Mouse (Mus musculus) liver, embryonic 16.5 days (tissue): Measurements from ENCODE around the gene Rdm1. TPM values are rescaled to one million over a fixed set of nuclear protein-coding genes. Genes with fewer than 3 reads are reported as not detected.

Experiments used
- ATAC-seq: fragments of 200-750 bp; cut with Nextera tagmentation; 2 replicates; pipeline ENCODE4 v1.8.0; 2017; ENCODE audit warnings: low read depth, mild to moderate bottlenecking, moderate number of reproducible peaks, moderate library complexity
- H3K27ac ChIP-seq: fragments of 300-500 bp; sonication (generic); 2 replicates; pipeline ENCODE4 v1.5.1; 2014; ENCODE audit warnings: mild to moderate bottlenecking, low read length
- H3K27me3 ChIP-seq: fragments of 300-500 bp; sonication (generic); 2 replicates; pipeline ENCODE4 v1.6.1; 2014; ENCODE audit warnings: low read depth, low read length, mixed read lengths; ENCODE audit not compliant: control insufficient read depth, insufficient read depth
- H3K36me3 ChIP-seq: fragments of 300-500 bp; sonication (generic); 2 replicates; pipeline ENCODE4 v1.6.1; 2014; ENCODE audit warnings: mild to moderate bottlenecking; ENCODE audit not compliant: control insufficient read depth, insufficient read depth
- H3K4me1 ChIP-seq: fragments of 300-500 bp; sonication (generic); 2 replicates; pipeline ENCODE4 v1.6.1; 2014; ENCODE audit warnings: low read depth, low read length, mixed read lengths; ENCODE audit not compliant: control insufficient read depth
- H3K4me2 ChIP-seq: fragments of 300-500 bp; sonication (generic); 2 replicates; pipeline ENCODE4 v1.6.1; 2014; ENCODE audit warnings: low read depth, low read length, mixed read lengths
- H3K4me3 ChIP-seq: fragments of 300-500 bp; sonication (generic); 2 replicates; pipeline ENCODE4 v1.5.1; 2014; ENCODE audit warnings: low read depth, mild to moderate bottlenecking, low read length
- H3K9ac ChIP-seq: fragments of 300-500 bp; sonication (generic); 2 replicates; pipeline ENCODE4 v1.6.1; 2014; ENCODE audit warnings: low read depth, low read length
- H3K9me3 ChIP-seq: fragments of 300-500 bp; sonication (generic); replicated peaks from 2 replicates; pipeline ENCODE4 v1.6.1; 2016; ENCODE audit warnings: low read length; ENCODE audit not compliant: control insufficient read depth
- WGBS: fragments of 180-500 bp; shearing (Covaris S2); extraction: QIAGEN DNeasy Blood & Tissue Kit; methylation state at CpG from one replicate; pipeline ENCODE4 v1.1.7; 2014; ENCODE audit not compliant: insufficient replicate concordance; 5-methylcytosine and 5-hydroxymethylcytosine counted together
- polyA plus RNA-seq: library from polyadenylated mRNA; unstranded; fragments of >200 nt; fragmentation: Nextera tagmentation; extraction: Ambion mirVana; gene quantifications from 2 replicates; pipeline ENCODE4 v1.2.1, GENCODE M21; 2015

Rdm1 gene
- polyA plus RNA-seq, 1 experiment from 2014 or later = 10.1 TPM

- 71% methylated on average over 1 of the region's 1 CpGs for WGBS
- Histone ChIP-seq H3K27ac (no peak overlapping the region), H3K27me3 (no peaks in the 10 kb centered on the region), H3K9me3 (no peaks in the 10 kb centered on the region), H3K36me3 (no peaks in the 10 kb centered on the region), H3K4me1 (no peaks in the 10 kb centered on the region), H3K4me2 (no peak overlapping the region), H3K9ac (no peak overlapping the region), H3K4me3 (no peak overlapping the region)
- ATAC-seq = no peak
These were observed 55.0 kb downstream of the Rdm1 start for GRCm38 (mm10) chr11:101681968-101682367.

- Histone ChIP-seq H3K4me3 (no peak overlapping the region), H3K4me1 (no peaks in the 10 kb centered on the region), H3K27me3 (no peaks in the 10 kb centered on the region), H3K9me3 (no peaks in the 10 kb centered on the region), H3K4me2 (no peak overlapping the region), H3K9ac (no peak overlapping the region), H3K36me3 (no peaks in the 10 kb centered on the region), H3K27ac (no peak overlapping the region)
- ATAC-seq = no peak
- WGBS = 60% methylated on average over 7 of the region's 7 CpGs
These were observed 55.5 kb downstream of the Rdm1 start for GRCm38 (mm10) chr11:101682410-101682960.

Other genes with a start within 250 kb of the Rdm1 start
- 31.0 and 35.3 TPM in 2 replicates for gene Aarsd1, start 209.6 kb upstream of the Rdm1 start, polyA plus RNA-seq
- gene Gm27029, start 202.4 kb upstream of the Rdm1 start, polyA plus RNA-seq = 2.2 TPM in 2 replicates
- 4.7 and 5.2 TPM in 2 replicates for gene Rundc1, start 202.1 kb upstream of the Rdm1 start, polyA plus RNA-seq
- 0.82 and 2.0 TPM in 2 replicates for gene Ptges3l, start 201.9 kb upstream of the Rdm1 start, polyA plus RNA-seq
- gene Rpl27, start 184.9 kb upstream of the Rdm1 start, polyA plus RNA-seq = 138 and 160 TPM in 2 replicates
- 22.4 and 26.5 TPM in 2 replicates for gene Ifi35, start 178.8 kb upstream of the Rdm1 start, polyA plus RNA-seq
- 1.4 and 1.7 TPM in 2 replicates for gene Rnd2, start 162.2 kb upstream of the Rdm1 start, polyA plus RNA-seq
- 10.2 and 12.3 TPM in 2 replicates for gene Vat1, start 161.0 kb upstream of the Rdm1 start, polyA plus RNA-seq
- gene Brca1, start 75.2 kb upstream of the Rdm1 start, polyA plus RNA-seq = 10.5 and 11.3 TPM in 2 replicates
- gene Nbr1, start 75.0 kb upstream of the Rdm1 start, polyA plus RNA-seq = 46.9 and 52.5 TPM in 2 replicates
- 7.4 and 8.0 TPM in 2 replicates for gene Tmem106a, start 45.0 kb upstream of the Rdm1 start, polyA plus RNA-seq
- 0.15 TPM in 1 of 2 replicates, not detected in the other for gene Gm11634, start 27.9 kb upstream of the Rdm1 start, polyA plus RNA-seq
- gene Arl4d, start 38.3 kb downstream of the Rdm1 start, polyA plus RNA-seq = 0.99 and 1.3 TPM in 2 replicates
- gene Dhx8, start 105.7 kb downstream of the Rdm1 start, polyA plus RNA-seq = 16.3 and 16.9 TPM in 2 replicates
- gene Etv4, start 158.2 kb downstream of the Rdm1 start, polyA plus RNA-seq = 0.15 TPM in 2 replicates